8 mouse cellular contexts compared by ENCODE assay signal in genomic region chr15:88867368-88868023, GRCm38 (mm10). TPM values are rescaled to one million over a fixed set of nuclear protein-coding genes. Genes with fewer than 3 reads are reported as not detected.
DNase-seq lines count a peak whose midpoint lies in the region; ATAC-seq and TF ChIP-seq lines count a peak whose summit lies in the region.

No protein-coding gene starts in this region.

- peak overlapping the region; percentile 71 for H3K27ac ChIP-seq in layer of hippocampus, adult 2 months
- peak overlapping the region; percentile 97 for H3K27ac ChIP-seq in heart, postnatal 0 days (ENCODE audit: low read depth)
- H3K27ac ChIP-seq in limb, embryonic 15.5 days, result peak overlapping the region; percentile 69
- no peak overlapping the region for H3K27ac ChIP-seq in midbrain, embryonic 15.5 days

- 3% methylated on average over 5 of the region's 5 CpGs for WGBS in heart, postnatal 0 days
- 24% methylated on average over 5 of the region's 5 CpGs for WGBS in limb, embryonic 15.5 days
- 37% methylated on average over 5 of the region's 5 CpGs for WGBS in midbrain, embryonic 15.5 days

- peaks cover 26% of the 10 kb centered on the region for H3K36me3 ChIP-seq in heart, postnatal 0 days (replicated peaks; ENCODE audit: control insufficient read depth, insufficient read depth, low read length)
- H3K36me3 ChIP-seq in limb, embryonic 15.5 days, result peaks cover 23% of the 10 kb centered on the region
- 0 out of 2 replicates have a peak, but pooled peaks cover 6% of the 10 kb centered on the region for H3K36me3 ChIP-seq in midbrain, embryonic 15.5 days (replicated peaks)

- no peaks in the 10 kb centered on the region for H3K27me3 ChIP-seq in heart, postnatal 0 days (ENCODE audit: control insufficient read depth, insufficient read depth, low read length)
- no peaks in the 10 kb centered on the region for H3K27me3 ChIP-seq in limb, embryonic 15.5 days
- H3K27me3 ChIP-seq in midbrain, embryonic 15.5 days (replicated peaks), result no peaks in the 10 kb centered on the region

- DNase-seq in layer of hippocampus, adult 2 months (ENCODE audit: low spot score in 2 of 2), result no peak
- no peak for DNase-seq in layer of hippocampus, postnatal 36 days
- peak; percentile 40 for DNase-seq in adrenal gland, postnatal 25 days
- DNase-seq in heart, postnatal 0 days (ENCODE audit: low spot score), result peak; percentile 94
- no peak for DNase-seq in natural killer cell, adult 2 months (ENCODE audit: low spot score in 2 of 2)

- peak; percentile 93 for TF ChIP-seq EP300 in heart, postnatal 0 days (IDR thresholded peaks at IDR 0.05; ENCODE audit: low read depth)

- no peaks in the 10 kb centered on the region for H3K9me3 ChIP-seq in heart, postnatal 0 days (replicated peaks; ENCODE audit: control insufficient read depth, low read length)
- H3K9me3 ChIP-seq in limb, embryonic 15.5 days, result no peaks in the 10 kb centered on the region
- H3K9me3 ChIP-seq in midbrain, embryonic 15.5 days, result no peaks in the 10 kb centered on the region

- peak; percentile 64 for ATAC-seq in heart, postnatal 0 days (ENCODE audit: insufficient read depth, low read depth)
- no peak for ATAC-seq in limb, embryonic 15.5 days (ENCODE audit: insufficient number of reproducible peaks, low FRiP score, low TSS enrichment, low read depth)
- no peak for ATAC-seq in activated CD4-positive, CD25-positive, alpha-beta regulatory T cell, adult 4 months
- no peak for ATAC-seq in midbrain, embryonic 15.5 days (replicated peaks)

- H3K4me2 ChIP-seq in heart, postnatal 0 days (ENCODE audit: low read depth, low read length), result peak overlapping the region; percentile 79
- no peak overlapping the region for H3K4me2 ChIP-seq in limb, embryonic 15.5 days
- H3K4me2 ChIP-seq in midbrain, embryonic 15.5 days, result no peak overlapping the region

- H3K4me3 ChIP-seq in layer of hippocampus, adult 2 months, result no peak overlapping the region
- no peak overlapping the region for H3K4me3 ChIP-seq in heart, postnatal 0 days (ENCODE audit: low read depth, low read length)
- H3K4me3 ChIP-seq in limb, embryonic 15.5 days, result no peak overlapping the region
- no peak overlapping the region for H3K4me3 ChIP-seq in midbrain, embryonic 15.5 days

- H3K9ac ChIP-seq in heart, postnatal 0 days (replicated peaks; ENCODE audit: low read depth, low read length), result 0 out of 2 replicates have a peak overlapping the region, but pooled peaks have one; percentile 31
- H3K9ac ChIP-seq in limb, embryonic 15.5 days, result no peak overlapping the region
- no peak overlapping the region for H3K9ac ChIP-seq in midbrain, embryonic 15.5 days

- TF ChIP-seq CTCF in layer of hippocampus, adult 2 months (conservative IDR thresholded peaks at IDR 0.05), result no peak
- TF ChIP-seq CTCF in heart, postnatal 0 days (IDR thresholded peaks at IDR 0.05; ENCODE audit: low read depth), result no peak

- peaks cover 49% of the 10 kb centered on the region for H3K4me1 ChIP-seq in heart, postnatal 0 days (ENCODE audit: control insufficient read depth, insufficient read depth)
- H3K4me1 ChIP-seq in limb, embryonic 15.5 days, result peaks cover 52% of the 10 kb centered on the region
- peaks cover 17% of the 10 kb centered on the region for H3K4me1 ChIP-seq in midbrain, embryonic 15.5 days

RNA-seq across cellular contexts. Expression of gene Pim3, which starts 5.5 kb away (rescaled TPM):
- 10 to 100 TPM; 29.9 to 37.9 TPM for total RNA-seq in layer of hippocampus, adult 2 months (2021)
- total RNA-seq in layer of hippocampus, postnatal 36 days (2021), result 10 to 100 TPM; 36.7 to 37.1 TPM
- total RNA-seq in adrenal gland, postnatal 25 days (2021), result 71.8 and 89.5 TPM in 2 replicates
- 98.4 and 139 TPM in 2 replicates for total RNA-seq in heart, postnatal 0 days (2014; rRNA removed; ENCODE audit: low replicate concordance)
- 50.6 and 71.1 TPM in 2 replicates for polyA plus RNA-seq in heart, postnatal 0 days (2015; fragmentation: Nextera tagmentation; extraction: Ambion mirVana)
- 52.9 and 61.4 TPM in 2 replicates for polyA plus RNA-seq in limb, embryonic 15.5 days (2015; fragmentation: Nextera tagmentation; extraction: Ambion mirVana)
- polyA plus RNA-seq in activated CD4-positive, CD25-positive, alpha-beta regulatory T cell, adult 4 months (2017; shearing (Covaris generic)), result 1 to 10 TPM; 2.6 to 3.6 TPM
- polyA plus RNA-seq in midbrain, embryonic 15.5 days (2015; fragmentation: Nextera tagmentation; extraction: Ambion mirVana), result 69.0 and 72.4 TPM in 2 replicates

RNA-seq across cellular contexts. Expression of gene Creld2, which starts 48.0 kb away (rescaled TPM):
- total RNA-seq in layer of hippocampus, adult 2 months (2021), result 10 to 100 TPM; 21.4 to 26.5 TPM
- 10 to 100 TPM; 29.3 to 41.6 TPM for total RNA-seq in layer of hippocampus, postnatal 36 days (2021)
- 35.1 and 37.8 TPM in 2 replicates for total RNA-seq in adrenal gland, postnatal 25 days (2021)
- total RNA-seq in heart, postnatal 0 days (2014; rRNA removed; ENCODE audit: low replicate concordance), result 23.3 and 24.0 TPM in 2 replicates
- polyA plus RNA-seq in heart, postnatal 0 days (2015; fragmentation: Nextera tagmentation; extraction: Ambion mirVana), result 26.3 and 35.3 TPM in 2 replicates
- 94.5 and 99.0 TPM in 2 replicates for polyA plus RNA-seq in limb, embryonic 15.5 days (2015; fragmentation: Nextera tagmentation; extraction: Ambion mirVana)
- polyA plus RNA-seq in activated CD4-positive, CD25-positive, alpha-beta regulatory T cell, adult 4 months (2017; shearing (Covaris generic)), result 10 to 100 TPM; 25.4 to 30.9 TPM
- polyA plus RNA-seq in midbrain, embryonic 15.5 days (2015; fragmentation: Nextera tagmentation; extraction: Ambion mirVana), result 60.7 and 69.3 TPM in 2 replicates

RNA-seq across cellular contexts. Expression of gene Alg12, which starts 48.4 kb away (rescaled TPM):
- 10 to 100 TPM; 10.1 to 13.3 TPM for total RNA-seq in layer of hippocampus, adult 2 months (2021)
- 10 to 100 TPM; 13.0 to 16.3 TPM for total RNA-seq in layer of hippocampus, postnatal 36 days (2021)
- total RNA-seq in adrenal gland, postnatal 25 days (2021), result 13.7 and 16.3 TPM in 2 replicates
- 19.5 and 21.8 TPM in 2 replicates for total RNA-seq in heart, postnatal 0 days (2014; rRNA removed; ENCODE audit: low replicate concordance)
- polyA plus RNA-seq in heart, postnatal 0 days (2015; fragmentation: Nextera tagmentation; extraction: Ambion mirVana), result 6.4 and 6.5 TPM in 2 replicates
- polyA plus RNA-seq in limb, embryonic 15.5 days (2015; fragmentation: Nextera tagmentation; extraction: Ambion mirVana), result 12.0 and 12.3 TPM in 2 replicates
- polyA plus RNA-seq in activated CD4-positive, CD25-positive, alpha-beta regulatory T cell, adult 4 months (2017; shearing (Covaris generic)), result 10 to 100 TPM; 13.5 to 15.0 TPM
- 9.4 and 9.6 TPM in 2 replicates for polyA plus RNA-seq in midbrain, embryonic 15.5 days (2015; fragmentation: Nextera tagmentation; extraction: Ambion mirVana)

Comparison
In these comparisons a context has a peak if more than half of its experiments do, and no peak if none do; other contexts are left out.
1. DNase-seq: peak in adrenal gland, postnatal 25 days (single experiment) and heart, postnatal 0 days (single experiment); none in layer of hippocampus, adult 2 months (0 of 2), layer of hippocampus, postnatal 36 days (0 of 2) and natural killer cell, adult 2 months (0 of 2).